Mouse (Mus musculus): ENCODE results near the gene Fmn2. TPM values are rescaled to one million over a fixed set of nuclear protein-coding genes. Genes with fewer than 3 reads are reported as not detected.

The Fmn2 gene
- polyA plus RNA-seq, 1 experiment from 2014 or later: 0.45 TPM

DNA sequence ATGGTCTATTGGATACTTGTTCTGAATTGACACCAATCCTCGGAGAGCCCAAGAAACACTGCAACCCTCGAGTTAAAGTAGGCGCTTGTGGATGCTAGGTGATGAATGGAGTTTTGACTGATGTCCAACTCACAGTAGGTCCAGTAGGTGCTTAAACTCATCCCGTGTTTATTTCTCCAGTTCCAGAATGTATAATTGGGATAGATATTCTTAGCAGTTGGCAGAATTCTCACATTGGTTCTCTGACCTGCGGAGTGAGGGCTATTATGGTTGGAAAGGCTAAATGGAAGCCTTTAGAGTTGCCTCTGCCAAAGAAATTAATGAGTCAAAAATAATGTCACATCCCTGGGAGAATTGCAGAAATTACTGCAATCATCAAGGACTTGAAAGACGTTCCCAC, 62.9 kb downstream of the Fmn2 start:
- Histone ChIP-seq H3K27ac (no peak overlapping the region), H3K4me3 (no peak overlapping the region), H3K4me1 (no peaks in the 10 kb centered on the region), H3K27me3 (no peaks in the 10 kb centered on the region), H3K4me2 (no peak overlapping the region), H3K9me3 (no peaks in the 10 kb centered on the region), H3K36me3 (no peaks in the 10 kb centered on the region), H3K9ac (no peak overlapping the region)
- no peak for ATAC-seq (ENCODE audit: borderline replicate concordance, extremely low read depth, low FRiP score, low TSS enrichment)
- 81% methylated on average over 6 of the region's 6 CpGs for WGBS

DNA sequence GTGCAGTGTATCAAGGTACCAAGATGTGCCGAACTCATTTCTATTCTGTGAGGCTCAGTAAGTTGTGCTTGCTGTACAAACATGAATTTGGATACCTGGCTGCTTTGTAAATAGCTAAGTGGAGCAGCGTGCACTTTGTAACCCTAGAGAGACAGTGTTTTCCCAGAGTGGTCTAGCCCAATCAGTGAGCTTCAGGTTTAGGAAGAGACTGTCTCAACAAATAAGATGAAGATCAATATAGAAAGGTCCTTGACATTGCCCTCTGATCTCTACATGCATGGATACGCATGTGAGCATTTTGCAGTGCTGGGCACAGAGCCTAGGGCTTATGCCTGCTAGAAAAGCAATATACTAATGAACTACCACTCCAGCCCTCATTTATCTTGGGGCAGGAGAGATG, 67.0 kb downstream of the Fmn2 start:
- no peak for ATAC-seq (ENCODE audit: borderline replicate concordance, extremely low read depth, low FRiP score, low TSS enrichment)
- no peaks in the 10 kb centered on the region for H3K9me3 ChIP-seq
- WGBS: 64% methylated on average over 3 of the region's 3 CpGs
- H3K9ac ChIP-seq: no peak overlapping the region
- H3K4me3 ChIP-seq: no peak overlapping the region
- no peak overlapping the region for H3K4me2 ChIP-seq
- H3K4me1 ChIP-seq: no peaks in the 10 kb centered on the region
- no peak overlapping the region for H3K27ac ChIP-seq
- no peaks in the 10 kb centered on the region for H3K36me3 ChIP-seq
- no peaks in the 10 kb centered on the region for H3K27me3 ChIP-seq

DNA sequence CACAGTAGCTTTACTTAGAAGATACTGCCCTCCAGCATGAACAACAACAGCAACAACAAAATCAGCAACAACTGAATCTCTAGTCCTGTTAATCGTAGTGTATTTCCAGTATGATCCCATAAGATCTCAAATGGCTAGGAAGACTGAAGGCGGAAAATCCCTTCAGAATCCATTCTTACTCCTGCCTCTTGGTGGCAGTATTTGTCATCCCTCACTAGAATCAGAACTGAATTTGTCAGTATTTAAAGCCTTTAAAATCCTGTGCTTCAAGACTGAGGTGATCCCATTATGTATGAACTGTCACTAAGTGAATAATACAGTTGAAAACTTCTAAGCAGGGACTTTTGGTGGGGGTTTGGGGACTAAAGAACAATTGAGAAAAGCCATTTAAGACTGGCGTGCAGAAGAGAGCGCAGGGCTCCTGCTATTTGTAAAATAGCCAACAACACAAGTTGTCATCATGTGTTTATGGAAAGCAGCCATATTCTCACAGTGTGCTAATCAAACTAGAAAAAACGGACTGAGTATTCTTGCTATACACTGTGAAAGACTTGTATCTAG, 90.9 kb downstream of the Fmn2 start:
- ATAC-seq (ENCODE audit: borderline replicate concordance, extremely low read depth, low FRiP score, low TSS enrichment): no peak
- Histone ChIP-seq H3K4me2 (no peak overlapping the region), H3K27me3 (no peaks in the 10 kb centered on the region), H3K9ac (no peak overlapping the region), H3K4me3 (no peak overlapping the region), H3K27ac (no peak overlapping the region), H3K36me3 (no peaks in the 10 kb centered on the region), H3K9me3 (no peaks in the 10 kb centered on the region), H3K4me1 (no peaks in the 10 kb centered on the region)
- 52% methylated on average over 5 of the region's 5 CpGs for WGBS

DNA sequence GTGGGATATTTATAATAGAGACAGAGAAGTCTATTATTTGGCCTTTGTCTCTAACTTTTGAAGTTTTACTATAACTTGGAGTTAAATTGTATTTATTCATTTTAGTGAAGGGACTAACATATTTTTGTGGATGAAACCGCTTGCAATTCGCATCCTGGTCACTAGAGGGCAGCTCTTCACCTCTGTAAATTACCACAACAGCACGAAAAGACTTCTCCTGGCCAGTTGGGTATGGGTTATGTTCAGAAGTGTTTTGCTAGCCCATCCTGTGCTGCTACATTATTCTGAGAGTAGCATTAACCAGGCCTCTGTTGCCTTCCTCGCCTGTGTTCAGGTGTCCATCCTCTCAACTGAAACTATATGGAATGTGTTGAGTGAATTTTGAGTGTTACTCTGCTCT, 93.4 kb downstream of the Fmn2 start:
- Histone ChIP-seq H3K27ac (no peak overlapping the region), H3K4me1 (no peaks in the 10 kb centered on the region), H3K4me3 (no peak overlapping the region), H3K27me3 (no peaks in the 10 kb centered on the region), H3K36me3 (no peaks in the 10 kb centered on the region), H3K9me3 (no peaks in the 10 kb centered on the region), H3K4me2 (no peak overlapping the region), H3K9ac (no peak overlapping the region)
- WGBS: 5% methylated on average over 4 of the region's 4 CpGs
- ATAC-seq (ENCODE audit: borderline replicate concordance, extremely low read depth, low FRiP score, low TSS enrichment): no peak

DNA sequence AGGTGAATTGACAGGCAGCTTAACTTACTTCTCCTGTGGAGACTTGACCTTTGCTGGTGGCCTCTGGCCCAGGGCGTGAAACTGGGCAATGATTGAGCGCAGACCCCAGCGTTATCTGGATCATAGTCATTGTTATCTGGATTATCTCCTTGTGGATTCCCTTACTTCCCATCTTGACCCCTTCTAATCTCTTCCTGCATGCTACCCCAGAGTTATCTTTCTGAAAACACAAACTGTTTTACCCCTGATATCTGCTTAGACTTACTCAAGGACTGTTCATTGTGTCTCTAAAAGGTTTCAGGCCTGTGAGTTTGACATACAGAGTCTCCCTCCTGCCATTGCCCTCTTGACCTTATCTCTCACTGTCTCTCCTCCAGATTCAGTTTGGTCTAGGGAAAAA, 95.9 kb downstream of the Fmn2 start:
- no peaks in the 10 kb centered on the region for H3K4me1 ChIP-seq
- H3K4me2 ChIP-seq: no peak overlapping the region
- ATAC-seq (ENCODE audit: borderline replicate concordance, extremely low read depth, low FRiP score, low TSS enrichment): no peak
- no peaks in the 10 kb centered on the region for H3K27me3 ChIP-seq
- no peaks in the 10 kb centered on the region for H3K36me3 ChIP-seq
- H3K9me3 ChIP-seq: no peaks in the 10 kb centered on the region
- H3K4me3 ChIP-seq: no peak overlapping the region
- 72% methylated on average over 3 of the region's 3 CpGs for WGBS
- no peak overlapping the region for H3K9ac ChIP-seq
- H3K27ac ChIP-seq: no peak overlapping the region

DNA sequence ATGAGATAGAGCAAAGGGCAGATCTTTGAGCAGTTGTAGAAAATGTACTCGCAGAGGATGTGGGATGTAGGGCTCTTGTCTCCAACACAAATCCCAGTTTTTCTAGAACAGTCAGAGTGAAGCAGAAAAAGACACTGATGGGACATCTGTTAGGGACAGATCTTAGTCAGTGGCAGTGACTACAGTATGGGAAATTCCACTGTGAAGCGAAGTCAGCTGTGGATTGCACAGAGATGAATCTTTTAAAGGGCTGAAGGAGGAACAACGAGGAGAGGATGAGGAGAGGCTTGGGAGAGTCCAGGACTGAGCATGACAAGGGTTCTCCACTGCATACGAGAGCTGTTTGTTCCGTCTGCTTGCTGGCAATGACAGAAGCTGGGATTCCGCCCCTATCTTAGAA, 96.6 kb downstream of the Fmn2 start:
- Histone ChIP-seq H3K4me2 (no peak overlapping the region), H3K27ac (no peak overlapping the region), H3K27me3 (no peaks in the 10 kb centered on the region), H3K9ac (no peak overlapping the region), H3K9me3 (no peaks in the 10 kb centered on the region), H3K36me3 (no peaks in the 10 kb centered on the region), H3K4me3 (no peak overlapping the region), H3K4me1 (no peaks in the 10 kb centered on the region)
- ATAC-seq (ENCODE audit: borderline replicate concordance, extremely low read depth, low FRiP score, low TSS enrichment): no peak
- 72% methylated on average over 6 of the region's 6 CpGs for WGBS

DNA sequence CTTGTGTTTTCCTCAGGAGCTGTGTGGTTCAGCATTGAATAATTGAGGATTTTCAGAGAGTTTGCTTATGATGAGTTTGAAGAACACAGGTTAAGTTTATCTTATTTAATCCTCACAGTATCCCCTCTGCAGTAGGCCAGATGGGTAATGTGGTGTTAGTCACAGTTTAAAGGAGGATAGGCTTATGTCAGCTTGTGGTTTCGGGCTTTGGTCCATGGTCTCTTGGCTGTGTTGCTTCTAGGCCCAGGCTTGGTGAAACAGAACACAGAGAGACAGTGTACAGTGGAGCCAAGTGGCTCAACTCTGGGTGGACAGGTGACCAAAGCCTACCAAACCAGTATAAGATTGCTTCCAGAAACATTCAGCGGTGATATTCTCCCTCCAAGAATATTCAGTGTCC, 98.4 kb downstream of the Fmn2 start:
- H3K4me3 ChIP-seq: no peak overlapping the region

DNA sequence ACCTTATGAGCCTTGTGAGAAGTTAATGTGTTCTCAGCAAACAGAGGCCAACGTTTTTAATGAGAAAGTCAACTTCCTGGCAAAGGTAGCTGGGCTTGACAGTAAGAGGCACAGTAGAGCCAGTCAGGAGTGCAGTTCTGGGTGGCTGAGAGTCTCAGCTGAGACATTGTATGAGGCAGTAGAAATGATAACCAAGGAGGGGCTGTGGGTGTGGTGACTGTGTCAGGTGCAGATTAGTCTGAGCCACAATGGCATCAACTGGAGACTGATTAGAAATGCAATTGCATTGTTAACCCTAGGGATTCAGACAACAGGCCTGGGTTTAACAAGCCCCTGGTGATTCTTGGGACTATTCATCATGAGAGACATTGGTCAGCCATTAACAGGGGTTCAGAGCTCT, 99.0 kb downstream of the Fmn2 start:
- no peaks in the 10 kb centered on the region for H3K4me1 ChIP-seq
- 25% methylated on average over 1 of the region's 1 CpGs for WGBS
- H3K36me3 ChIP-seq: no peaks in the 10 kb centered on the region
- H3K27ac ChIP-seq: no peak overlapping the region
- no peak overlapping the region for H3K9ac ChIP-seq
- no peaks in the 10 kb centered on the region for H3K27me3 ChIP-seq
- no peaks in the 10 kb centered on the region for H3K9me3 ChIP-seq
- no peak for ATAC-seq (ENCODE audit: borderline replicate concordance, extremely low read depth, low FRiP score, low TSS enrichment)
- no peak overlapping the region for H3K4me3 ChIP-seq
- no peak overlapping the region for H3K4me2 ChIP-seq

More for the DNA sequence above, 98.4 kb downstream of the Fmn2 start:
- Histone ChIP-seq H3K4me1 (no peaks in the 10 kb centered on the region), H3K4me2 (no peak overlapping the region), H3K9me3 (no peaks in the 10 kb centered on the region), H3K27ac (no peak overlapping the region), H3K36me3 (no peaks in the 10 kb centered on the region), H3K9ac (no peak overlapping the region), H3K27me3 (no peaks in the 10 kb centered on the region)
- WGBS: 90% methylated on average over 2 of the region's 2 CpGs
- ATAC-seq (ENCODE audit: borderline replicate concordance, extremely low read depth, low FRiP score, low TSS enrichment): no peak

DNA sequence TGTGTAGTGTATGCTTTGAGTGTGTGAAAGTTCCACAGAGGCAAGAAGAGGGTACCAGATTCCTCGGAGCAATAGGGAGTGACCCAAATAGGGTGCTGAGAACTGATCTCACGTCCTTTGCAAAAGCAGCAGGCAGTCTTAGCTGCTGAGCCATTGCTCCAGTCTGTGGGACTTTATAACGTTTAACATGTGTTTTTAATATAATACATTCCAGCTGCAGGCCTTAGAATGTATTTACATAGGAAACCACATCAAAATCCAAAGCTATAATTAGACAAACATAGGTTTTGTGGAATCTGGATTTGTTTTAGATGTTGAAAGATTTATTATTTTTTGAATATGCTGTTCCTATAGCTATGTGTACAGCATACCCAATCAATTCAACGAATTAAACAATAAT, 115.7 kb downstream of the Fmn2 start:
- Histone ChIP-seq H3K9me3 (no peaks in the 10 kb centered on the region), H3K4me1 (no peaks in the 10 kb centered on the region), H3K27me3 (no peaks in the 10 kb centered on the region), H3K4me3 (no peak overlapping the region), H3K4me2 (no peak overlapping the region), H3K9ac (no peak overlapping the region), H3K27ac (no peak overlapping the region), H3K36me3 (no peaks in the 10 kb centered on the region)
- ATAC-seq (ENCODE audit: borderline replicate concordance, extremely low read depth, low FRiP score, low TSS enrichment): no peak
- WGBS: 38% methylated on average over 4 of the region's 4 CpGs

DNA sequence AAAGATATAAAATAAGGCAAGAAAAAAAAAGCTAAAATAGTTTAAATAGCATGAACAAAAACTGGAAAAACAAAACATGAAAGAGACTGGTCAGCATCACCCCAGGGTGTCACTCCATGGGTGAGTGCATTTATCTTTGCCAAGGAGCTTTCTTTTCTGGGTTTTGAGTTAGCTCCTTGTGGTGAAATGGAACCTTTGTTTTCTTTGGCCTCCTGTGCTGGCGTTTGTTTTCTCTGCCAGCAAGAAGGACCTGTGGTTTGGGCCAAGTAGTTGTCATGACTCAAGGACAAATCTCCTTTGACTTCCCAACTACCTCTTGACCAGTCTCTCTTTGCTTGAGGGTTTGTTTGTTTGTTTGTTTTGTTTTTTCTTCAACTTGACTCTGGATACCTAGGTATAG, 119.9 kb downstream of the Fmn2 start:
- Histone ChIP-seq H3K9ac (no peak overlapping the region), H3K36me3 (no peaks in the 10 kb centered on the region), H3K27ac (no peak overlapping the region), H3K4me3 (no peak overlapping the region), H3K9me3 (no peaks in the 10 kb centered on the region), H3K27me3 (no peaks in the 10 kb centered on the region), H3K4me2 (no peak overlapping the region), H3K4me1 (no peaks in the 10 kb centered on the region)
- 30% methylated on average over 1 of the region's 1 CpGs for WGBS
- ATAC-seq (ENCODE audit: borderline replicate concordance, extremely low read depth, low FRiP score, low TSS enrichment): no peak

DNA sequence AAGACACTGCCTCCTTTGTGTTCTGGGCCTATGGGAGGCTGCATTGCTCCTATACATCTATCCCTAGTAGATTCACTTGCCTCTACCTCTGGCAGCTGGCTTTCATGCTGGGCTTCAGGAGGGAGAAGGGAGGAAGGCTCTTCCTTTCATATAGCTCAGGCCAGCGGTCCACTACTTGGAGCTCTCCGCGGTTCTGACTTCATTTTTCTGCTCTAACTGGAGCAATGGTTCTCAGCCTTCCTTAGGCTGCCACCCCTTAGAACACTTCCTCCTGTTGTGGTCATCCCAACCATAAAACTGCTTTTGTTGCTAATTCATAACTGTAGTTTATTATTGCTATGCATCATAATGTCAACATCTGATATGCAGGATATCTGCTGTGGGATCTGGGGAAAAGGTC, 121.4 kb downstream of the Fmn2 start:
- Histone ChIP-seq H3K27me3 (no peaks in the 10 kb centered on the region), H3K9ac (no peak overlapping the region), H3K4me3 (no peak overlapping the region), H3K4me1 (no peaks in the 10 kb centered on the region), H3K9me3 (no peaks in the 10 kb centered on the region), H3K4me2 (no peak overlapping the region), H3K27ac (no peak overlapping the region), H3K36me3 (no peaks in the 10 kb centered on the region)
- 30% methylated on average over 3 of the region's 3 CpGs for WGBS
- peak; percentile 59; the same call in 1 of the 2 replicates for ATAC-seq (ENCODE audit: borderline replicate concordance, extremely low read depth, low FRiP score, low TSS enrichment)

DNA sequence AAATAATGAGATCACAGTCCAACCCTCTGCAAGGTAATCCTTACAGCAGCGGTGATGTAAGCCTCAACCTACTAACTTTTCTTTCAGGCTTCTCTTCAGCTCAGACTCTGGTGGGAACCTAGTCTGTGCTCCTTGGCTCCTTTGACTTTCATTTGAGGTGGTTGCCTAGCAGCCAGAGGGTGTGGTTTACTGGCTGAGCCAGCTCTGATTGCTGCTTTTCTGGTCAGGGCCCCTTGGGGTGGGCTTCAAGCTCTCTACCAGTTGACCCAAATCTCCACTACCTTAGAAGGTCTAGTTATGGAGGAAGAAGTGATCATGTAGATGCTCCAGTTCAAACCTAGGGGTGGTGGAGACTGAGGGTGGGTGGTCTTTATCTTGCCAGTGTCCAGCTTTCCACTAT, 128.4 kb downstream of the Fmn2 start:
- WGBS: 87% methylated on average over 1 of the region's 1 CpGs
- Histone ChIP-seq H3K4me2 (no peak overlapping the region), H3K27me3 (no peaks in the 10 kb centered on the region), H3K36me3 (no peaks in the 10 kb centered on the region), H3K4me3 (no peak overlapping the region), H3K9ac (no peak overlapping the region), H3K9me3 (no peaks in the 10 kb centered on the region), H3K4me1 (no peaks in the 10 kb centered on the region), H3K27ac (no peak overlapping the region)
- ATAC-seq (ENCODE audit: borderline replicate concordance, extremely low read depth, low FRiP score, low TSS enrichment): no peak

DNA sequence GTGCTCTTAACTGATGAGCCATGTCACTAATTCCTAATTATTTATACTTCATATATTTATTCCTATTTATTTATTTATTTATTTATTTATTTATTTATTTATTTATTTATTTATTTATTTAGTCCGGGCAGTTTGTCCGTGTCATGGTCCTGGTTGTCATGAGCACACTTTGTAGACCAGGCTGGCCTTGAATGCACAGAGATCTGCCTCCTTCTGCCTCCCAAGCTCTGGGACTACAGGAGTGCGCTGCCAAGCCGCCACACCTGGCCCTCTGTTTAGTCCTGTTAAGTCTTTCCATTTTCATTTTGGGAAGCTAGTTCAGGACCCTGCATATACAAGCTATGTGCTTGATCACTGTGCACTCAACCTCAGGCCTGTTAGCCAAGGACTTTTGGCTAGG, 134.7 kb downstream of the Fmn2 start:
- H3K4me2 ChIP-seq: no peak overlapping the region
- no peak overlapping the region for H3K27ac ChIP-seq
- H3K27me3 ChIP-seq: no peaks in the 10 kb centered on the region
- H3K9ac ChIP-seq: no peak overlapping the region
- H3K4me3 ChIP-seq: no peak overlapping the region
- no peaks in the 10 kb centered on the region for H3K9me3 ChIP-seq
- H3K36me3 ChIP-seq: no peaks in the 10 kb centered on the region
- H3K4me1 ChIP-seq: no peaks in the 10 kb centered on the region
- WGBS: 94% methylated on average over 4 of the region's 4 CpGs
- ATAC-seq (ENCODE audit: borderline replicate concordance, extremely low read depth, low FRiP score, low TSS enrichment): no peak

Data from lung, embryonic 15.5 days (tissue).